Mouse (Mus musculus): ENCODE measurements around the gene Xpo6. TPM values are rescaled to one million over a fixed set of nuclear protein-coding genes. Genes with fewer than 3 reads are reported as not detected.

Xpo6 gene
- polyA plus RNA-seq, 1 experiment from 2014 or later, result 69.3 TPM

GRCm38 (mm10) chr7:126119819-126120218 lies 80.5 kb downstream of the Xpo6 start:
- no peaks in the 10 kb centered on the region for H3K9me3 ChIP-seq (ENCODE audit: control insufficient read depth, low read length)
- H3K9ac ChIP-seq, result no peak overlapping the region
- 72% methylated on average over 6 of the region's 6 CpGs for WGBS
- no peaks in the 10 kb centered on the region for H3K4me1 ChIP-seq (replicated peaks; ENCODE audit: control insufficient read depth, insufficient read depth, low read length)
- no peak overlapping the region for H3K4me3 ChIP-seq (replicated peaks; ENCODE audit: low read length)
- ATAC-seq (ENCODE audit: low FRiP score) (no peak), DNase-seq (ENCODE audit: low spot score) (no peak)
- H3K27ac ChIP-seq, result no peak overlapping the region
- no peaks in the 10 kb centered on the region for H3K27me3 ChIP-seq (ENCODE audit: control insufficient read depth, insufficient read depth, low read length)
- H3K4me2 ChIP-seq (replicated peaks), result no peak overlapping the region
- peaks cover 90% of the 10 kb centered on the region for H3K36me3 ChIP-seq (replicated peaks; ENCODE audit: control insufficient read depth, insufficient read depth)

GRCm38 (mm10) chr7:126113263-126113662 lies 87.0 kb downstream of the Xpo6 start:
- no peak for DNase-seq (ENCODE audit: low spot score)
- Histone ChIP-seq H3K27ac (no peak overlapping the region), H3K4me1 (replicated peaks; ENCODE audit: control insufficient read depth, insufficient read depth, low read length) (no peaks in the 10 kb centered on the region), H3K4me3 (replicated peaks; ENCODE audit: low read length) (no peak overlapping the region), H3K27me3 (ENCODE audit: control insufficient read depth, insufficient read depth, low read length) (no peaks in the 10 kb centered on the region), H3K36me3 (replicated peaks; ENCODE audit: control insufficient read depth, insufficient read depth) (peaks cover 87% of the 10 kb centered on the region), H3K4me2 (replicated peaks) (no peak overlapping the region), H3K9ac (no peak overlapping the region), H3K9me3 (ENCODE audit: control insufficient read depth, low read length) (no peaks in the 10 kb centered on the region)
- ATAC-seq (ENCODE audit: low FRiP score), result no peak
- 81% methylated on average over 4 of the region's 4 CpGs for WGBS

GRCm38 (mm10) chr7:126111230-126111629 lies 89.1 kb downstream of the Xpo6 start:
- H3K4me3 ChIP-seq (replicated peaks; ENCODE audit: low read length), result no peak overlapping the region
- H3K36me3 ChIP-seq (replicated peaks; ENCODE audit: control insufficient read depth, insufficient read depth), result peaks cover 94% of the 10 kb centered on the region
- ATAC-seq (ENCODE audit: low FRiP score), result no peak
- no peaks in the 10 kb centered on the region for H3K27me3 ChIP-seq (ENCODE audit: control insufficient read depth, insufficient read depth, low read length)
- no peak overlapping the region for H3K4me2 ChIP-seq (replicated peaks)
- no peak overlapping the region for H3K9ac ChIP-seq
- no peak for DNase-seq (ENCODE audit: low spot score)
- no peak overlapping the region for H3K27ac ChIP-seq
- H3K9me3 ChIP-seq (ENCODE audit: control insufficient read depth, low read length), result no peaks in the 10 kb centered on the region
- no peaks in the 10 kb centered on the region for H3K4me1 ChIP-seq (replicated peaks; ENCODE audit: control insufficient read depth, insufficient read depth, low read length)
- WGBS, result 86% methylated on average over 2 of the region's 2 CpGs

GRCm38 (mm10) chr7:126109898-126110297 lies 90.4 kb downstream of the Xpo6 start:
- H3K4me2 ChIP-seq (replicated peaks), result no peak overlapping the region
- H3K4me3 ChIP-seq (replicated peaks; ENCODE audit: low read length), result no peak overlapping the region
- WGBS, result 91% methylated on average over 3 of the region's 3 CpGs
- H3K36me3 ChIP-seq (replicated peaks; ENCODE audit: control insufficient read depth, insufficient read depth), result peaks cover 94% of the 10 kb centered on the region
- no peak for ATAC-seq (ENCODE audit: low FRiP score)
- no peaks in the 10 kb centered on the region for H3K27me3 ChIP-seq (ENCODE audit: control insufficient read depth, insufficient read depth, low read length)
- H3K4me1 ChIP-seq (replicated peaks; ENCODE audit: control insufficient read depth, insufficient read depth, low read length), result no peaks in the 10 kb centered on the region
- H3K9ac ChIP-seq, result no peak overlapping the region
- H3K27ac ChIP-seq, result no peak overlapping the region
- no peaks in the 10 kb centered on the region for H3K9me3 ChIP-seq (ENCODE audit: control insufficient read depth, low read length)
- no peak for DNase-seq (ENCODE audit: low spot score)

- H3K4me3 ChIP-seq (replicated peaks; ENCODE audit: low read length), result no peak overlapping the region
- no peak overlapping the region for H3K9ac ChIP-seq
- no peaks in the 10 kb centered on the region for H3K4me1 ChIP-seq (replicated peaks; ENCODE audit: control insufficient read depth, insufficient read depth, low read length)
- no peak for ATAC-seq (ENCODE audit: low FRiP score)
- no peak overlapping the region for H3K4me2 ChIP-seq (replicated peaks)
- H3K27me3 ChIP-seq (ENCODE audit: control insufficient read depth, insufficient read depth, low read length), result no peaks in the 10 kb centered on the region
- no peaks in the 10 kb centered on the region for H3K9me3 ChIP-seq (ENCODE audit: control insufficient read depth, low read length)
- H3K36me3 ChIP-seq (replicated peaks; ENCODE audit: control insufficient read depth, insufficient read depth), result peaks cover 85% of the 10 kb centered on the region
- no peak for DNase-seq (ENCODE audit: low spot score)
- H3K27ac ChIP-seq, result no peak overlapping the region
- 95% methylated on average over 11 of the region's 11 CpGs for WGBS
Observed at GRCm38 (mm10) chr7:126100440-126100839, 99.9 kb downstream of the Xpo6 start.

GRCm38 (mm10) chr7:126099835-126100234 lies 100.5 kb downstream of the Xpo6 start:
- peaks cover 79% of the 10 kb centered on the region for H3K36me3 ChIP-seq (replicated peaks; ENCODE audit: control insufficient read depth, insufficient read depth)
- H3K27ac ChIP-seq, result no peak overlapping the region
- no peaks in the 10 kb centered on the region for H3K27me3 ChIP-seq (ENCODE audit: control insufficient read depth, insufficient read depth, low read length)
- H3K4me3 ChIP-seq (replicated peaks; ENCODE audit: low read length), result no peak overlapping the region
- DNase-seq (ENCODE audit: low spot score), result no peak
- no peak overlapping the region for H3K9ac ChIP-seq
- H3K4me2 ChIP-seq (replicated peaks), result no peak overlapping the region
- 96% methylated on average over 2 of the region's 2 CpGs for WGBS
- H3K4me1 ChIP-seq (replicated peaks; ENCODE audit: control insufficient read depth, insufficient read depth, low read length), result no peaks in the 10 kb centered on the region
- H3K9me3 ChIP-seq (ENCODE audit: control insufficient read depth, low read length), result no peaks in the 10 kb centered on the region
- no peak for ATAC-seq (ENCODE audit: low FRiP score)

- DNase-seq (ENCODE audit: low spot score) (no peak), ATAC-seq (ENCODE audit: low FRiP score) (no peak)
- Histone ChIP-seq H3K4me3 (replicated peaks; ENCODE audit: low read length) (no peak overlapping the region), H3K27ac (no peak overlapping the region), H3K36me3 (replicated peaks; ENCODE audit: control insufficient read depth, insufficient read depth) (peaks cover 74% of the 10 kb centered on the region), H3K4me1 (replicated peaks; ENCODE audit: control insufficient read depth, insufficient read depth, low read length) (no peaks in the 10 kb centered on the region), H3K27me3 (ENCODE audit: control insufficient read depth, insufficient read depth, low read length) (no peaks in the 10 kb centered on the region), H3K4me2 (replicated peaks) (no peak overlapping the region), H3K9ac (no peak overlapping the region), H3K9me3 (ENCODE audit: control insufficient read depth, low read length) (no peaks in the 10 kb centered on the region)
- WGBS, result 95% methylated on average over 7 of the region's 7 CpGs
Observed at GRCm38 (mm10) chr7:126099163-126099775, 101.0 kb downstream of the Xpo6 start.

- DNase-seq (ENCODE audit: low spot score) (no peak), ATAC-seq (ENCODE audit: low FRiP score) (no peak)
- Histone ChIP-seq H3K4me2 (replicated peaks) (no peak overlapping the region), H3K9me3 (ENCODE audit: control insufficient read depth, low read length) (no peaks in the 10 kb centered on the region), H3K4me1 (replicated peaks; ENCODE audit: control insufficient read depth, insufficient read depth, low read length) (no peaks in the 10 kb centered on the region), H3K27ac (no peak overlapping the region), H3K27me3 (ENCODE audit: control insufficient read depth, insufficient read depth, low read length) (no peaks in the 10 kb centered on the region), H3K9ac (no peak overlapping the region), H3K4me3 (replicated peaks; ENCODE audit: low read length) (no peak overlapping the region), H3K36me3 (replicated peaks; ENCODE audit: control insufficient read depth, insufficient read depth) (peaks cover 59% of the 10 kb centered on the region)
- WGBS, result 86% methylated on average over 7 of the region's 9 CpGs
Observed at GRCm38 (mm10) chr7:126097219-126097915, 102.9 kb downstream of the Xpo6 start.

GRCm38 (mm10) chr7:126096596-126096995 lies 103.7 kb downstream of the Xpo6 start:
- no peak for DNase-seq (ENCODE audit: low spot score)
- ATAC-seq (ENCODE audit: low FRiP score), result no peak
- H3K27me3 ChIP-seq (ENCODE audit: control insufficient read depth, insufficient read depth, low read length), result no peaks in the 10 kb centered on the region
- no peak overlapping the region for H3K4me3 ChIP-seq (replicated peaks; ENCODE audit: low read length)
- H3K9me3 ChIP-seq (ENCODE audit: control insufficient read depth, low read length), result no peaks in the 10 kb centered on the region
- peaks cover 51% of the 10 kb centered on the region for H3K36me3 ChIP-seq (replicated peaks; ENCODE audit: control insufficient read depth, insufficient read depth)
- H3K9ac ChIP-seq, result no peak overlapping the region
- no peak overlapping the region for H3K27ac ChIP-seq
- WGBS, result 84% methylated on average over 5 of the region's 5 CpGs
- H3K4me2 ChIP-seq (replicated peaks), result no peak overlapping the region
- H3K4me1 ChIP-seq (replicated peaks; ENCODE audit: control insufficient read depth, insufficient read depth, low read length), result no peaks in the 10 kb centered on the region

All from hindbrain, embryonic 14.5 days (tissue).